Mouse (Mus musculus) adipocyte (in vitro differentiated cells): ENCODE measurements at regions not wholly inside any gene's neighbourhood (a gene's known extent, or its start where the extent isn't known, plus 50 kb on each side); places are given as distances from the start of the nearest gene placed in this dataset.

Experiments
- DNase-seq: peaks from one replicate; pipeline ENCODE4 v3.0.0-alpha.2; 2016; ENCODE audit warnings: low spot score

- peak; percentile 12 for DNase-seq
These were observed 215.3 kb downstream of the 4932411N23Rik start for GRCm38 (mm10) chrX:126600360-126600759.
